Mouse (Mus musculus) heart, adult 2 months (tissue): Measurements from ENCODE around the gene Map3k4.

Experiments used
- CTCF ChIP-seq: fragments of 200-600 bp; IDR thresholded peaks from 2 replicates; pipeline ENCODE4 v1.8.1; 2022; ENCODE audit warnings: antibody characterized with exemption, mild to moderate bottlenecking, moderate library complexity
- EP300 ChIP-seq: fragments of 200-500 bp; IDR thresholded peaks from 2 replicates; pipeline ENCODE4 v1.6.1; 2011; ENCODE audit warnings: low read depth, low read length, control low read depth; ENCODE audit not compliant: insufficient read depth
- POLR2A ChIP-seq: fragments of 200-500 bp; IDR thresholded peaks from 2 replicates; pipeline ENCODE4 v1.6.1; 2011; ENCODE audit warnings: mild to moderate bottlenecking, low read depth, low read length, control low read depth; ENCODE audit not compliant: insufficient read depth

- TF ChIP-seq EP300, result no peak
- no peak for TF ChIP-seq CTCF
- TF ChIP-seq POLR2A, result no peak
These were observed 28.9 kb upstream of the Map3k4 start for GRCm38 (mm10) chr17:12347462-12347861.
